Mouse (Mus musculus) B cell, adult 2 months (primary cell): ENCODE data around the gene Podnl1.

Experiments used
- DNase-seq, 2 experiments: peaks; one replicate each; pipeline ENCODE4 v3.0.0; 2022

The Podnl1 gene

DNA sequence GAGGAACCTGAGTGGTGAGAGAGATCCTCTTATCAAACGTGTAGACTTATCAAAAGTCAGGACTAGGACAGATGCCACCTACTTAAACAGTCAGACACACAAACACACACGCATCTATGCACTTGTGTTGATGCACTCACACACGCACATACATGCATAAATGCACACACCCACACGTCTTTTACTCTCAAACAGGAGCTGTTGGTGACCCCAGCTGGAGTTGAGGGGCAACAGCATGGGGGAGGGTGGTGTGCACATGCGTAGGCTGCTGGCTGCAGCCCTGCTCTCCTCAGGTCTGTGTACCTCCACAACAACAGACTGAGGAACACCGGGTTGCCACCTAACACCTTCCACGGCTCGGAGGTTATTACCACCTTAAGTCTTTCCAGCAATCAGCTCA lies 2.5 kb downstream of the Podnl1 start:
- DNase-seq = no peak

DNA sequence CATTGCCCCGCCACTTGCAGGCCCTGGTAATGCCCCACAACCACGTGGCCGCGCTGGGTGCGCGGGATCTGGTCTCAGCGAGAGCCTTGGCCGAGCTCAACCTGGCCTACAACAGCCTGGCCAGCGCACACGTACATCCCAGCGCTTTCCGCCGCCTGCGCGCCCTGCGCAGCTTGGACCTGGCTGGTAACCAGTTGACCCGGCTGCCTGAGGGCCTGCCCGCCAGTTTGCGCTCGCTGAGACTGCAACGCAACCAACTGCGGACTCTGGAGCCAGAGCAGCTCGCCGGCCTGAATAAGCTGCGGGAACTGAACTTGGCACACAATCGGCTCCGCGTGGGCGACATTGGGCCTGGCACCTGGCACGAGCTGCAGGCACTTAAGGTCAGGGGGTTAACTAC lies 5.0 kb downstream of the Podnl1 start:
- no peak for DNase-seq

DNA sequence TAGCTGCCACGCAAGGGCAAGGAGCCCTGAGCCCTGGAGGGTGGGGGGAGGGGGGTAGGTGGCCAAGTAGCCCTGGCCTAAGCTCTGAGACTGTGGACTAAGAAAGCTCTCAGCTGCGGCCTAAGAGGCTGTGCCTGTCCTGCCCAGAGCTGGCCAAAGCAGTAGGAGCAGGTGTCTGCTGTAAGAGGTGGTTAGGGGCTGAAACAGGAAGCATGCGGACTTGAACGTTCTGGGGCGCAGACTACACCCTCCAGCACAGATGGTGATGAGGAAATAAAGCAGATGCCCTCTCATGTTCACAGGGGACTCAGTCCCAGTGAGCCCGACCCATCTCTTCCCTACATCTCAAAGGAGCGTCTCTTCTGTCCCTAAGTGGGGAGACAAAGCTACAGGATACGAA lies 6.4 kb downstream of the Podnl1 start:
- no peak for DNase-seq

DNA sequence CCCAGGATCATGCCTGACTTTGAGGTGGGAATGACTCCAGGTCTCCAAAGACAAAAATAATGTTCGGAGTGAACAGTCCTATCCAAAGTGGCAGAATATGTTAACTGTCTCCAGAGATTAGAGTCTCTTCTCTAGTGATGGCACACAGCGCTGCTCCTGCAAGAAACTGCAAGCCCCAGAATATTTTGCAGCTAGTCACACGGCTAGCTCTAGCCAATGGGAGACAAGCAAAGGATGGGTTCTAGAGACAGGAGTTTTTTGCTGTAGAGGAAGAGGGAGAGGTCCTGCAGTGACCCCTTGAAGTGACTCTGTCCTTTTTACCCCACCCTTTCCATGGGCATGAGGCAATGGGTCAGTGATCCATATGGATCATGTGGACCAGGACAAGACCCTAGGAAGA lies 12.1 kb downstream of the Podnl1 start:
- no peak for DNase-seq

- no peak for DNase-seq
Measured at GRCm38 (mm10) chr8:84140838-84141237, 15.0 kb downstream of the Podnl1 start.

DNA sequence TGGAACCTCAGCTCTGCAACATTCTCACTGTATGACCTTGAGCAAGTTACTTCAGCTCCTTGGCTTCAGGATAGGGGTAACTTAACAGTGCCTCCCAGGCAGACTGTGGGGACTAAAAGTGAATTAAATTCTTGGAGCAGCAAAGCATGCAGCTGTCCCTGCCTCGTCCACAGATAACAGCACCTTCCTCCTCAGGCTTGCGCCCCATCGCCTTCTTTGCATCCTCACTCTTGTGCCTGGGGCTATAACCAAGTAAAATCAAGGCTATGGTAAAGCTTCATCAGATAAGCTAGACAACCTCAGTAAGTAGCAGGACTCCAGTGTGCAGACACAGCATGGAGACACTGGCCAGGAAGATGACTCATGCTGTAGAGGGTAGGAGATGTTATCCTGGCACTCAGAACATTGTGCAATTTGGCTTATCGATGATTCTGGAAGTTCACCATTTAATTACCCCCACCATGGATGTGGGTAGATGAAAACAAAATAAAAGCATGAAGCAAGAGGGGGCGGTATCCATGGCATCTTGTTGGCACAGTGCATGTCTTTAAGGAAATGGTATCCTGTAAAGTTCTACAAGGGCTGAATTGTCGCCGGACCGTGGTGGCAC lies 19.0 kb downstream of the Podnl1 start:
- no peak for DNase-seq

GRCm38 (mm10) chr8:84147324-84147766 lies 21.6 kb downstream of the Podnl1 start:
- no peak for DNase-seq

- peak; percentile 93 to 95 for DNase-seq
Measured at GRCm38 (mm10) chr8:84147769-84148530, 22.2 kb downstream of the Podnl1 start, which contains the start of the genes Cc2d1a and 4930432K21Rik. TSS of gene Cc2d1a (minus strand) at chr8:84147936. TSS of gene 4930432K21Rik (plus strand) at chr8:84148025.

DNA sequence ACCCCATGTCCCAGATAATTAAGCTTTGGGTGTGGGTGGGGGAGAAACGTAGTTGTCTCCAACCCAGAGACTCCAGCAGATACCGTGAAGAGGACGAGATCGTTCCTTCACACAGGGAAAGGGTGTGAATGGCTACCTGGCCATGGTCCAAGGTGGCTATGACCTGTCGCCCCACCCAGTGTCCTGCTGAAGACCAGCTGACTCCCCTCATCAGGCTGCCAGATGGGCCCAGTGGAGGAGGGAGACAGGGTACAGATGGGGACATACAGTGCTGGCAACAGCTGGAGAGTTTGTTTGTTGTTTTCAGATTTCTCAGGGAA lies 22.7 kb downstream of the Podnl1 start:
- DNase-seq = no peak

DNA sequence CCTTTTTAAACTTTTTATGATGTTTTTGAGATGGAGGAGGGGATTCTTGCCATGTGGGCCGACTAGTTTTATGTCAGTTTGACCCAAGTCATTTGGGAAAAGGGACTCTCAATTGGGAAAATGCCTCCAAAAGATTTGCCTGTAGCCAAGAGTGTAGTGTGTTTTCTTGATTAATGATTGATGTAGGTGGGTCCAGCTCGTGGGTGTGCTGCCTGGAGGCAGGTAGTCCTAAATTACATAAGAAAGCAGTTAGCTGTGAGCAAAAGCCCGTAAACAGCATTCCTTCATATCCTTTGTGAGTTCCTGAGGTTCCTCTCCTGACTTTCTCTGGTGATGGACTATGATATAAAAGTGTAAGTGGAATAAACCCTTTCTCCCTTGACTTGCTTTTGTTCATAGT lies 23.4 kb downstream of the Podnl1 start:
- DNase-seq = no peak

- no peak for DNase-seq
Measured at GRCm38 (mm10) chr8:84157620-84158019, 31.8 kb downstream of the Podnl1 start.

DNA sequence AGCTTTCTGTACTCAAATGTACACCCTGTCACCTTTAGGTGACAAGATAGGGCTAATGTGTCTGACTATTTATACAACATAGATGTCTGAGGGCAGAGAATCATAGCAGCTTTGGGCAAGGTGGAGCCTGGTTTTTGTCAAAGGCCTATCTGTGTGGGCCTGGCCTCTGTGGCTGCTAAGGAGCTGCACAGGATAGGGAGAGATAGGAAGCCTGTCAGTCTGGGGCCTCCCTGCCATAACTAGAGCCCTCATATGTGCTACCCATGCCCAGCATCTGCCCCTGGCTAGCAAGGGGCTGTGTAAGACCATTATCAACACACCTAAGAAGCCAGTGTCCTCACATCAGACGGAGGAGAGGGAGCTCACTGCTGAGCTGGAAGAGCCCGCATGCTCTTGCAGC lies 41.9 kb downstream of the Podnl1 start:
- DNase-seq = no peak

DNA sequence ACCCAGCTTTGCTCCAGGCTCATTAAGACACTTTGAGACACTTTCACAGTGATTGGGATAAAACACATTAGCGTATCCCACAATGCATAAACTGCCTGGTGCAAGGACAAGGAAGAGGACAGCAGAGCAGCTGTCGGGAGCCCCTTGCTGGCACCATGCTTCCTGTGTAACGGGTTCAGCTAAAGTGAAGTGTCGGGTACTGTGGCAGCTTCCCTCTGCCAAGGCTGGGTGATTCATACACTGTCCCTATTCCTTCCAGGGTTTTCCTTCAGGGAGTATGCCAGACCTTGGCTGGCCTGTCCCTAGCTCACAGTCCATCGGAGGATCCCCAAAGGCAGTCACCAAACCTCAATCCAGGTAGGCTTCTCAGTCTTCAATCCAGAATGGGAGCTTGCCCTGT lies 44.3 kb downstream of the Podnl1 start:
- no peak for DNase-seq

DNA sequence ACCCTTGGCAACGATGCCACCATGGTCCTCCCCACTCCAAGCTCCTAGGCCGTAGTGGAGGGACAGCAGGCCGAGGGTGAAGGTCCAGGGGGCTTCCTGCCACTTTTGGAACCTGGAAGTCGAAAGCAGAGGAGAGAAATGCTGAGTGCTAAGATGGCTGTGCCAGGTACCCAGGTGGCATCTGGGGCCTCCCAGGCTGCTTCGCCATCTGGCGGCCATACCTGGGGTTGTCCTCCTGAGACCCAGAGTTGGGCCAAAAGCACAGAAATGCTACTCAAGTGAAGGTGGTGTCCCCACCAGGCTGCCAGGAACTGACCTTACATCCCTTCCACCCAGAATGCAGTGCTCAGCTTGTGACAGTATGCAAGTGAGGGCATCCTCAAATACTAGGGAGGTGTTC lies 48.1 kb downstream of the Podnl1 start:
- DNase-seq = peak; percentile 42 to 46

GRCm38 (mm10) chr8:84176560-84176959 lies 50.8 kb downstream of the Podnl1 start:
- DNase-seq = no peak

DNA sequence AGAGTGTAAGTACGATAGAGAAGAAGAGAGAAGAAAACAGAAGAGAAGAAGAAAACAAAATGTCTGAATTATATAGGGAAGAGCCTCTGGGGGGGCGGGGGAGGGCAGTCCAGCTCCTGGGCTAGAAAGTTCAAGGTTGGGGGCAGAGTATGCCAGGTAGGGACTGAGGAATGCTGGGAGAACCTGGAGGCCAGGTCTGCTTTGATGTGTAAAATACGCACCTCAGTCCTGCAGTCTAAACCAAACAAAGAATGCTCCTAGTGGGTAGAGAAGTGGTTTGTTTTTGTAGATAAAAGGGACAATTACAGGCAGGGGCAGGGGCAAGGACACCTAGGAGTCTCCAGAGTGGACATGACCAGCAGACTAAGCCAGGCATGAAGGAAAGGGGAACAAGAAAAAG lies 51.6 kb downstream of the Podnl1 start:
- no peak for DNase-seq

- no peak for DNase-seq
Measured at GRCm38 (mm10) chr8:84178592-84178991, 52.8 kb downstream of the Podnl1 start.

- no peak for DNase-seq
Measured at GRCm38 (mm10) chr8:84179946-84180345, 54.2 kb downstream of the Podnl1 start.

GRCm38 (mm10) chr8:84180530-84181190 lies 54.9 kb downstream of the Podnl1 start:
- DNase-seq = no peak
